Mouse (Mus musculus) limb, embryonic 14.5 days (tissue): ENCODE results near the gene Surf2. TPM values are rescaled to one million over a fixed set of nuclear protein-coding genes. Genes with fewer than 3 reads are reported as not detected.

Experiments
- ATAC-seq: fragments of 200-750 bp; cut with Nextera tagmentation; 2 replicates; pipeline ENCODE4 v1.8.0; 2017; ENCODE audit warnings: low read depth, moderate number of reproducible peaks, moderate TSS enrichment; ENCODE audit not compliant: low FRiP score
- DNase-seq: peaks from one replicate; pipeline ENCODE4 v3.0.0-alpha.2; 2015; ENCODE audit warnings: low spot score
- H3K27ac ChIP-seq: fragments of 300-500 bp; sonication (generic); replicated peaks from 2 replicates; pipeline ENCODE4 v1.5.1; 2014; ENCODE audit warnings: low read depth, mild to moderate bottlenecking, low read length, moderate library complexity, mixed read lengths
- H3K27me3 ChIP-seq: fragments of 300-500 bp; sonication (generic); 2 replicates; pipeline ENCODE4 v1.6.1; 2014; ENCODE audit warnings: low read length, mixed read lengths; ENCODE audit not compliant: control insufficient read depth, insufficient read depth
- H3K36me3 ChIP-seq: fragments of 300-500 bp; sonication (generic); 2 replicates; pipeline ENCODE4 v1.6.1; 2014; ENCODE audit warnings: mild to moderate bottlenecking, low read length, moderate library complexity, mixed read lengths; ENCODE audit not compliant: control insufficient read depth, insufficient read depth
- H3K4me1 ChIP-seq: fragments of 300-500 bp; sonication (generic); 2 replicates; pipeline ENCODE4 v1.6.1; 2014; ENCODE audit warnings: antibody characterized with exemption, low read length, mixed read lengths; ENCODE audit not compliant: control insufficient read depth, insufficient read depth
- H3K4me2 ChIP-seq: fragments of 300-500 bp; sonication (generic); replicated peaks from 2 replicates; pipeline ENCODE4 v1.6.1; 2014; ENCODE audit warnings: low read depth, mild to moderate bottlenecking, low read length, moderate library complexity; ENCODE audit not compliant: severe bottlenecking
- H3K4me3 ChIP-seq: fragments of 300-500 bp; sonication (generic); replicated peaks from 2 replicates; pipeline ENCODE4 v1.5.1; 2014; ENCODE audit warnings: low read length
- H3K9ac ChIP-seq: fragments of 300-500 bp; sonication (generic); 2 replicates; pipeline ENCODE4 v1.6.1; 2014; ENCODE audit warnings: mild to moderate bottlenecking, low read depth, low read length, moderate library complexity; ENCODE audit not compliant: severe bottlenecking
- H3K9me3 ChIP-seq: fragments of 300-500 bp; sonication (generic); 2 replicates; pipeline ENCODE4 v1.6.1; 2016; ENCODE audit warnings: low read length; ENCODE audit not compliant: control insufficient read depth
- POLR2A ChIP-seq: fragments of 200-500 bp; IDR thresholded peaks from 2 replicates; pipeline ENCODE4 v1.8.0; 2012; ENCODE audit warnings: inconsistent platforms, mild to moderate bottlenecking, moderate library complexity, borderline replicate concordance; ENCODE audit not compliant: insufficient read depth, insufficient read length; ENCODE audit errors: extremely low read depth
- WGBS: fragments of 180-500 bp; shearing (Covaris S2); extraction: QIAGEN DNeasy Blood & Tissue Kit; methylation state at CpG from one replicate; pipeline ENCODE4 v1.1.7; 2014; 5-methylcytosine and 5-hydroxymethylcytosine counted together
- polyA plus RNA-seq, 2 experiments: library from polyadenylated mRNA; depleted of rRNA in 1 of 2; stranded (reverse) in 1 of 2; unstranded in 1 of 2; fragments of >200 nt; fragmentation: Nextera tagmentation in 1 of 2; extraction: Ambion mirVana in 1 of 2; gene quantifications; 2 replicates each; pipeline versions ENCODE4 v1.2.1 to v1.2.3; 2012 to 2014

The Surf2 gene
- polyA plus RNA-seq, 2 experiments = 30.7 to 41.6 TPM

DNA sequence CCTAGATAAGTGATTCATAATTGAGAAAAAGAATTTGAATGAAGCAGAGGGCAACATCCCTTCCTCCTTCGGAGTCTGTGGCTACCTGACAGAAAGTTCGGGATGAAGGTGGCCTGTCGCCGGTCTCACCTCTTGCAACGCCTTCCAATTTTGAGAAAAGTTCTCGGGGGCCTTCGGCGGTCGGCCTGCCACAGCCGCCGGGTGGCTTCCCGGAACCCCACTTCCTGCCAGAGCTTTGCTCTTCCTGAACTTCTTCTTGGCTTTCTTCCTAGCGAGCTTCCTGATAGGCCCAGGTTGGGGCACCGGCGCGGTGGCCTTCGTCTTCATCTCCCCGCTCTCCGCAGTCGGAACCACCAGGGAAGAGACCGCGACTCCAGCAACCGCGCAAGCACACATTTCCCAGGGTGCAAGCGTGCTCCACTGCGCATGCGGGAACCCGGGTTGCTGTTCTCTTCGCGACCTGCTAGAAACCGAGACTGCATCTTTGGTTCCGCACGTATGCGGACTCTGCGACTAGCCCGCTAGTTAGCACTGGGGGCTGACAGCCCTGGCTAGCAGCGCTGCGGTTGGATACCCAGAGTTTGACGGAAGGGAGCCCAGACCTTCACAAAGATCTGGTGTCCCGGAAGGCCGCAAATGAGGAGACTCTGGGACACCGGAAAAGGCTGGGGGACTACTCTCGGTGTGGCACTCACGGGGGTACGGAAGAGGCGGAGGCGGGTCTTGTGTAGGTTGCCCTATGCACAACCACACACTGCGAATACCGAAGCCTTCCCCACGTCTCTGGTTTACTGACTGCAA, 48.0 kb downstream of the Surf2 start, which contains the start of gene Rexo4:
TSS of gene Rexo4 (minus strand) at position 464 of the 801 bp plus-strand sequence.
- Histone ChIP-seq H3K27ac (peak within 1 kb of the TSS; percentile 98), H3K9me3 (no peaks in the 10 kb centered on the region), H3K27me3 (no peaks in the 10 kb centered on the region), H3K36me3 (peaks cover 28% of the 10 kb centered on the region), H3K4me2 (peak within 1 kb of the TSS; percentile 59), H3K9ac (peak within 1 kb of the TSS; percentile 83), H3K4me3 (peak within 1 kb of the TSS; percentile 57), H3K4me1 (peaks cover 10% of the 10 kb centered on the region)
- peak; percentile 51; the same call in 1 of the 2 replicates for TF ChIP-seq POLR2A
- ATAC-seq = peak; percentile 96
- under 1% methylated on average over 50 of the region's 50 CpGs for WGBS
- DNase-seq = peak; percentile 93

DNA sequence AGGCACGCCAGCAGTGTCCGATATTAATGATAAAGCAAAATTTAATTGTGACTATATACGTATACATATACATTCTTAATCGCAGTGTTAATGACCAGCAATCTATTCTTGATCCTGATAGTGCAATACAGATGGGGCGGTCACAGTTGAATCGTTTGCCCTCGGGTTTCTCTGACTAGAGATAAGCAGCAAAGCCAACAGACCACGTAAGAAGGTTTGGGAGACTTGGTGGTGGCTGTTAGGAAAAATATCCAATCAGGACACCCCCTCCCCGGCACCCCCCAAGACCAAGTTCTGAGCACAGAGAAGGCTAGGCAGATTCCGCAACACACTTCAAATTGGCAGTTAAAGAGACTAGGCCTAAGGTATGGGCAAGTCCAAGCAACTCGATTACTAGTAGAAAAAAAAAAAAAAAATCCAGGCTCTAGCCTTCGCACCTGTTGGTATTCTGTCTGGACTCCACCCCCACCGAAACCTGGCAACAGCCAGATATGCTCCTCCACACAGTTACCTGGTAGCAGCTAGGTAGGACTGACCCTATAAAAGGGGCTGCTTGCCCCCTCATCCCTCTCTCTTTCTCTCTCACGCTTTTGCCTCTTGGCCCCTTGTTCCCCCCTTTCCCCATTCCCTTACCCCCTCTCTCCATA, 48.7 kb downstream of the Surf2 start:
- Histone ChIP-seq H3K36me3 (peaks cover 23% of the 10 kb centered on the region), H3K9me3 (no peaks in the 10 kb centered on the region), H3K27ac (peak overlapping the region; percentile 98), H3K27me3 (no peaks in the 10 kb centered on the region), H3K4me1 (peaks cover 10% of the 10 kb centered on the region), H3K4me2 (peak overlapping the region; percentile 59), H3K4me3 (peak overlapping the region; percentile 57), H3K9ac (peak overlapping the region; percentile 83)
- DNase-seq = no peak
- WGBS = 17% methylated on average over 14 of the region's 14 CpGs
- no peak for TF ChIP-seq POLR2A
- no peak for ATAC-seq

DNA sequence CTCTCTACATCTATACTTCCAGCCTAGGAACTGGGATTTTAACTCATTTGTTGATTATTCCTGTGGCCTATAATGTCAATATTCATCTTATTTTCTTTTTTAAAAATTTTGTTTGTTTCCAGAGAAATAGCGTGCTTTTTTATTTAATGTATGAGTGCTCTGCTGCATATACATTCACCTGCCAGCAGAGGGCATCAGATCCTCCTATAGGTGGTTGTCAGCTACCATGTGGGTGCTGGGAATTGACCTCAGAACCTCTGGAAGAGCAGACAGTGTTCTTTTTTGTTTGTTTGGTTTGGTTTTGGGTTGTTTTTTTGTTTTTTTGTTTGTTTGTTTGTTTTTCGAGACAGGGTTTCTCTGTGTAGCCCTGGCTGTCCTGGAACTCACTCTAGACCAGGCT, 51.1 kb downstream of the Surf2 start:
- DNase-seq (no peak), ATAC-seq (no peak)
- Histone ChIP-seq H3K36me3 (peaks cover 4% of the 10 kb centered on the region; the same call in 1 of the 2 replicates), H3K27me3 (no peaks in the 10 kb centered on the region), H3K4me2 (no peak overlapping the region), H3K4me3 (no peak overlapping the region), H3K9ac (no peak overlapping the region), H3K27ac (no peak overlapping the region), H3K9me3 (no peaks in the 10 kb centered on the region), H3K4me1 (peaks cover 10% of the 10 kb centered on the region)
- 74% methylated on average over 2 of the region's 2 CpGs for WGBS
- no peak for TF ChIP-seq POLR2A

Other genes with a start within 250 kb of the Surf2 start
- gene Lcn4, start 245.1 kb upstream of the Surf2 start, polyA plus RNA-seq (2012; rRNA removed) = not detected in 2 replicates
- not detected in 2 replicates for gene Lcn4, start 245.1 kb upstream of the Surf2 start, polyA plus RNA-seq (2014; fragmentation: Nextera tagmentation; extraction: Ambion mirVana)
- not detected in 2 replicates for gene Abo, start 51.4 kb upstream of the Surf2 start, polyA plus RNA-seq (2012; rRNA removed)
- not detected in 2 replicates for gene Abo, start 51.4 kb upstream of the Surf2 start, polyA plus RNA-seq (2014; fragmentation: Nextera tagmentation; extraction: Ambion mirVana)
- 19.2 and 23.6 TPM in 2 replicates for gene Surf6, start 13.5 kb upstream of the Surf2 start, polyA plus RNA-seq (2012; rRNA removed)
- 14.1 and 15.3 TPM in 2 replicates for gene Surf6, start 13.5 kb upstream of the Surf2 start, polyA plus RNA-seq (2014; fragmentation: Nextera tagmentation; extraction: Ambion mirVana)
- gene Med22, start 5.7 kb upstream of the Surf2 start, polyA plus RNA-seq (2012; rRNA removed) = 49.0 and 61.2 TPM in 2 replicates
- gene Med22, start 5.7 kb upstream of the Surf2 start, polyA plus RNA-seq (2014; fragmentation: Nextera tagmentation; extraction: Ambion mirVana) = 32.7 and 36.2 TPM in 2 replicates
- gene Rpl7a, start 5.6 kb upstream of the Surf2 start, polyA plus RNA-seq (2012; rRNA removed) = 1,637 and 2,054 TPM in 2 replicates
- 733 and 758 TPM in 2 replicates for gene Rpl7a, start 5.6 kb upstream of the Surf2 start, polyA plus RNA-seq (2014; fragmentation: Nextera tagmentation; extraction: Ambion mirVana)
- gene Surf1, start 163 bp downstream of the Surf2 start, polyA plus RNA-seq (2012; rRNA removed) = 57.9 and 69.1 TPM in 2 replicates
- 51.2 and 59.7 TPM in 2 replicates for gene Surf1, start 163 bp downstream of the Surf2 start, polyA plus RNA-seq (2014; fragmentation: Nextera tagmentation; extraction: Ambion mirVana)
- gene Surf4, start 17.6 kb downstream of the Surf2 start, polyA plus RNA-seq (2012; rRNA removed) = 235 and 291 TPM in 2 replicates
- 265 and 279 TPM in 2 replicates for gene Surf4, start 17.6 kb downstream of the Surf2 start, polyA plus RNA-seq (2014; fragmentation: Nextera tagmentation; extraction: Ambion mirVana)
- 0.09 and 0.18 TPM in 2 replicates for gene Stkld1, start 17.7 kb downstream of the Surf2 start, polyA plus RNA-seq (2012; rRNA removed)
- gene Stkld1, start 17.7 kb downstream of the Surf2 start, polyA plus RNA-seq (2014; fragmentation: Nextera tagmentation; extraction: Ambion mirVana) = 0.08 TPM in 1 of 2 replicates, not detected in the other
- gene Rexo4, start 48.0 kb downstream of the Surf2 start, polyA plus RNA-seq (2012; rRNA removed) = 55.8 and 64.3 TPM in 2 replicates
- 46.1 and 49.5 TPM in 2 replicates for gene Rexo4, start 48.0 kb downstream of the Surf2 start, polyA plus RNA-seq (2014; fragmentation: Nextera tagmentation; extraction: Ambion mirVana)
- 0.04 TPM in 1 of 2 replicates, not detected in the other for gene Adamts13, start 57.0 kb downstream of the Surf2 start, polyA plus RNA-seq (2012; rRNA removed)
- gene Adamts13, start 57.0 kb downstream of the Surf2 start, polyA plus RNA-seq (2014; fragmentation: Nextera tagmentation; extraction: Ambion mirVana) = not detected in 2 replicates
- gene Cacfd1, start 93.6 kb downstream of the Surf2 start, polyA plus RNA-seq (2012; rRNA removed) = 82.9 and 94.2 TPM in 2 replicates
- 65.3 and 68.6 TPM in 2 replicates for gene Cacfd1, start 93.6 kb downstream of the Surf2 start, polyA plus RNA-seq (2014; fragmentation: Nextera tagmentation; extraction: Ambion mirVana)
- gene Slc2a6, start 111.6 kb downstream of the Surf2 start, polyA plus RNA-seq (2012; rRNA removed) = 0.73 and 1.0 TPM in 2 replicates
- 0.48 and 0.88 TPM in 2 replicates for gene Slc2a6, start 111.6 kb downstream of the Surf2 start, polyA plus RNA-seq (2014; fragmentation: Nextera tagmentation; extraction: Ambion mirVana)
- gene Mymk, start 155.8 kb downstream of the Surf2 start, polyA plus RNA-seq (2012; rRNA removed) = 46.8 and 60.5 TPM in 2 replicates
- gene Mymk, start 155.8 kb downstream of the Surf2 start, polyA plus RNA-seq (2014; fragmentation: Nextera tagmentation; extraction: Ambion mirVana) = 47.8 and 70.4 TPM in 2 replicates
- gene Adamtsl2, start 163.0 kb downstream of the Surf2 start, polyA plus RNA-seq (2012; rRNA removed) = 16.1 and 21.5 TPM in 2 replicates
- 9.3 and 12.9 TPM in 2 replicates for gene Adamtsl2, start 163.0 kb downstream of the Surf2 start, polyA plus RNA-seq (2014; fragmentation: Nextera tagmentation; extraction: Ambion mirVana)
- gene Fam163b, start 226.1 kb downstream of the Surf2 start, polyA plus RNA-seq (2012; rRNA removed) = 0.68 and 1.1 TPM in 2 replicates
- gene Fam163b, start 226.1 kb downstream of the Surf2 start, polyA plus RNA-seq (2014; fragmentation: Nextera tagmentation; extraction: Ambion mirVana) = 0.30 and 0.43 TPM in 2 replicates
- 1.3 and 2.2 TPM in 2 replicates for gene Dbh, start 248.9 kb downstream of the Surf2 start, polyA plus RNA-seq (2012; rRNA removed)
- 1.00 and 1.6 TPM in 2 replicates for gene Dbh, start 248.9 kb downstream of the Surf2 start, polyA plus RNA-seq (2014; fragmentation: Nextera tagmentation; extraction: Ambion mirVana)